Mouse (Mus musculus): ENCODE data around the gene Dock7. TPM values are rescaled to one million over a fixed set of nuclear protein-coding genes. Genes with fewer than 3 reads are reported as not detected.

Dock7 gene
- total RNA-seq, 2 experiments from 2014 or later = 120 to 140 TPM

DNA sequence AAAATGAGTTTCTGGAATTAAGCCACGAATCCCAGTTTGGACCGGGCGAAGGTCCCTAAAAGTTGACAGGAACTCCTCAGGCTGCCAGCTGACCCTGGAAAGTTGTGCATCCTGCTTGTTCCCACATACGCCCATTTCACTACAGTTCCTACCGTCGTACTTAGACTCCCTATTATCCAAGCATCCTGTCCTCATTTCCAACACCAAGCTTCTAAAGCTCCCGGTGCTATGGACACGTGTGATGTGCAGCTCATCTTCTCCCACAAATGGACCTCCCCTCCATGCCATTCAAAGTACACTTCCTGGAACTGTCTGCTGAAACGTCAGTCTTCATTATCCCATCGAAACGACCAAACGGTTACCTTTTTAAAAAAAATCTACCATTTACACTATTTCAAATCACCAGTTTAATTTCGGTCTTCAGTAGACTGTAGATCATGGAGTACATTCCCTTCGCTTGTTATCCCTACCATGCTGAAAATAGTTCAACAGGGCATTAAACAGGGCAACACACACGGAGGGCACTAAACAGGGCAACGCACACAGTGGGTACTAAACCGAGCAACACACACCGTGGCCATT is 198.6 kb downstream of the Dock7 start:
- intact Hi-C loops (cut with DNase I) = no loop called here
- peak; percentile 14 for DNase-seq

DNA sequence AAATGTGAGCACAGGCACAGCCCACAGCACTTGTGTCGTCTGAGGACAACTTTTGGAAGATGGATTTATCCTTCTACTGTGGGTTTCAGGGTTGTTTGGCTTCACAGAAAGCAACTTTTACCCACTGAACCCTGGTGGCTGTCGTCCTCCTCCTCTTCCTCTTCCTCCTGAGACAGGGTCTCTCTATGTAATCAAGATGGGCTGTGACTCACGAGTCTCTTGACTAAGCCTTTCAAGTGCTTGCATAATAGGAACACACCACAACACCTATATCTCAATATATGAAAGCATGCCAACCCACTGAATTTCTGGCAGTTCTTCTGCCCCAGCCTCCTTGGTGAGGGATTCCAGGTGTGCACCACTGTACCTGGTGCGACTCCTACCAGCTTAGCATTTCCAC is 199.8 kb downstream of the Dock7 start:
- DNase-seq = no peak
- intact Hi-C loops (cut with DNase I) = no loop called here

DNA sequence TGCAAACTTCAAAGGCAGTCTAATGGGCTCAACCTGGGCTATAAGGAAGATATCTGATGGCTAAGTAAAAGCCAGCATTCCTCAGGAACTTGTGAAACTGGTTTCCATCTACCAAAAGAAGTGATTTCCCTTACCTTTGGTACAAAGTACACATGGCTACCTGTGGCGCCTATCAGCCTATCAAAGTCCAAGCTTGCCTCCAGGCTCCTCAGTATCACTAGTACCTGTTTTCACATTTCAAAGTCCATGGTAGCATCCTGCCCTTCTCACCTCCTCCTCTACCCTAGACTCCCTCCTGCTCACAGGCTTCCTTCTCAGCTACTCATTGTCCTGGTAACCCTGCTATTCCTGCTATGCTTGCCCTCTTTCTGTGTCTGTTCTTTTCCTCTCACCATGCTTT is 202.5 kb downstream of the Dock7 start:
- intact Hi-C loops (cut with DNase I) = no loop called here
- no peak for DNase-seq

DNA sequence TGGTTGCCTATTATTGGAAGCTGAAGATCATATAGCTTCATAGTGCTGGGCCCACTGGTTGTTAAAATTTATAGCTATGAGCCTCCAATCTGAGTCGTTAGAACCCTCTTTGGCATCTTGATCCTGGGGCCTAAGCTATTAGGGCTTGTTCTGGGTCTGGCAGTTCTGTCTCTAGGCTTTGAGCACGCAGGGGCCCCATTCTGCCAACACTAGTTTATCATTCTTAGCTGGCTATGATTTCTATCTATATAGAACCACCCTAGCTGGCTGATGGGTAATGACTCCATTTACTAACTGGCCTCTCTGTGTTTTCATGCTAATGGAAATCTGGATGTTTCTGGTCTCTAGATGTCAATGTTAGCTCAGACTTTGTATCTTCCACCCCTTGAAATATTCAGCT is 203.0 kb downstream of the Dock7 start:
- intact Hi-C loops (cut with DNase I) = no loop called here

DNA sequence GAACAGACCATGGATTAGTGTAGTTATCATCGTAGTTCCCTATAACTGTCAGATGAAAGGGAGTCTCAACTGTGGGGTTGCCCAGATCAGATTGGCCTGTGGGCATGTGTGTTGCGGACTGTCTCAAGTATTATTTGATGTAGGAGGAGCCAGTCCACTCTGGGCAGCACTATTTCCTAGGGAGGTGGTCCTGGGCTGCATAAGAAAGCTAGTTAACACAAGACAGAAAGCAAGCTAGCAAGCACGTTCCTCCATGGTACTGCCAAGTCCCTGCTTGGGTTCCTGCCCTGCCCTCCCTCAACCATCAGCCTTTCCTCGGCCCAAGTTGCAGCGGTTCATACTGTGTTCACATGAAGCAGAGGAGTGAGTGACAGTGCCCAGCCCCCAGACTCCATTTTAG is 210.5 kb downstream of the Dock7 start:
- DNase-seq = no peak
- intact Hi-C loops (cut with DNase I) = no loop called here

More for the DNA sequence above, 203.0 kb downstream of the Dock7 start:
- DNase-seq = no peak

DNA sequence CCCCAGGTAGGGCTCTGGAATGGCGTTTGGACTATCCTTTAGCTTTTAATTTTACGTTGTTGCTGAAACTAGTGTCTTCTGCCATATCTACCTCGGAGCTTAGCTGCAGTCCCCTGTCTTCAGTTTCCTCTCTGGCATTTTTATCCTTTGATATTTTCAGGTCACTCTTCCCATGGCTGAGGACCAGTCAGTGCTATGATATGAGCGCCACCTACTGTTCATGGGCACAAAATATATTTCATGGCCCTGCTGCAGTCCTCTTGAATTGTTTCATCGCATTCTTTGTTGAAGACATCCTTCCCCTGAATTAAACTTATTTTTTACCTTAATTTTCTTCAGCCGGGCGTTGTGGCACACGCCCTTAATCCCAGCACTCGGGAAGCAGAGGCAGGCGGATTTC is 233.6 kb downstream of the Dock7 start:
- DNase-seq = peak; percentile 41
- intact Hi-C loops (cut with DNase I) = loop anchor here (5.0 kb wide), 2 partner anchors 145 to 160 kb away; partner anchors contain the start of gene L1td1

Other genes with a start within 250 kb of the Dock7 start
- 10 to 100 TPM; 21.4 to 23.8 TPM for gene Usp1, start 197.1 kb downstream of the Dock7 start, total RNA-seq (2021)
- gene Angptl3, start 90.0 kb downstream of the Dock7 start, total RNA-seq (2021) = not detected
- 10 to 100 TPM; 23.5 to 25.0 TPM for gene Atg4c, start 73.0 kb upstream of the Dock7 start, total RNA-seq (2021)
- under 1 TPM; 0.26 to 0.66 TPM for gene Gm12689, start 175.0 kb upstream of the Dock7 start, total RNA-seq (2021)